Mouse (Mus musculus) MEL (cell line): ENCODE data around the gene Fhl2. TPM values are rescaled to one million over a fixed set of nuclear protein-coding genes. Genes with fewer than 3 reads are reported as not detected.

ENCODE experiments used
- DNase-seq: peaks from one replicate; pipeline ENCODE4 v3.0.0; 2011; ENCODE audit warnings: low read depth, low spot score
- H3K27ac ChIP-seq: 2 replicates; pipeline ENCODE4 v1.5.1; 2012; ENCODE audit warnings: low read depth, mild to moderate bottlenecking, control low read depth, low read length, moderate library complexity; ENCODE audit not compliant: control insufficient read depth
- H3K27me3 ChIP-seq, 2 experiments: fragments of 150-350 bp in 1 of 2; sonication (generic) in 1 of 2; 2 replicates each; pipeline ENCODE4 v1.6.1; 2012; ENCODE audit warnings: low read length in 2 of 2, mild to moderate bottlenecking in 2 of 2, improper control_type of control experiment in 1 of 2, moderate library complexity in 1 of 2; ENCODE audit not compliant: insufficient read depth in 2 of 2, control insufficient read depth in 1 of 2
- H3K36me3 ChIP-seq, 2 experiments: 2 replicates each; pipeline ENCODE4 v1.6.1; 2012 to 2014; ENCODE audit warnings: low read length in 2 of 2, improper control_type of control experiment in 1 of 2, inconsistent platforms in 1 of 2, mild to moderate bottlenecking in 1 of 2; ENCODE audit not compliant: insufficient read depth in 2 of 2, control insufficient read depth in 1 of 2
- H3K4me1 ChIP-seq, 2 experiments: fragments of 150-350 bp in 1 of 2; sonication (generic) in 1 of 2; 2 replicates each; pipeline ENCODE4 v1.6.1; 2012; ENCODE audit warnings: low read length in 2 of 2, improper control_type of control experiment in 1 of 2, mild to moderate bottlenecking in 1 of 2; ENCODE audit not compliant: insufficient read depth in 2 of 2, control insufficient read depth in 1 of 2
- H3K4me3 ChIP-seq, 2 experiments: fragments of 150-350 bp in 1 of 2; sonication (generic) in 1 of 2; 2 replicates each; pipeline ENCODE4 v1.5.1; 2012; ENCODE audit warnings: low read depth in 2 of 2, low read length in 2 of 2, mild to moderate bottlenecking in 2 of 2, moderate library complexity in 2 of 2, control low read depth in 1 of 2, improper control_type of control experiment in 1 of 2; ENCODE audit not compliant: control insufficient read depth in 1 of 2, insufficient read depth in 1 of 2
- H3K79me2 ChIP-seq: 2 replicates; pipeline ENCODE4 v1.6.1; 2012; ENCODE audit warnings: mild to moderate bottlenecking, low read length, moderate library complexity; ENCODE audit not compliant: control insufficient read depth, poor library complexity, insufficient read depth
- H3K9ac ChIP-seq: 2 replicates; pipeline ENCODE4 v1.6.1; 2012; ENCODE audit warnings: low read depth, mild to moderate bottlenecking, control low read depth, low read length, moderate library complexity; ENCODE audit not compliant: control insufficient read depth, poor library complexity, severe bottlenecking
- H3K9me3 ChIP-seq: fragments of 150-350 bp; sonication (generic); replicated peaks from 2 replicates; pipeline ENCODE4 v1.6.1; 2012; ENCODE audit warnings: mild to moderate bottlenecking, low read length, improper control_type of control experiment, moderate library complexity; ENCODE audit not compliant: insufficient read depth
- BHLHE40 ChIP-seq: IDR thresholded peaks from 2 replicates; pipeline ENCODE4 v1.6.1; 2012; ENCODE audit warnings: low read depth, mild to moderate bottlenecking, inconsistent platforms, low read length, improper control_type of control experiment, borderline replicate concordance
- CTCF ChIP-seq, 3 experiments: IDR thresholded peaks in 2 of 3; conservative IDR thresholded peaks in 1 of 3; 2 replicates each; pipeline ENCODE4 v1.5.1; 2011 to 2012; ENCODE audit warnings: low read length in 3 of 3, low read depth in 2 of 3, mild to moderate bottlenecking in 2 of 3, improper control_type of control experiment in 1 of 3, inconsistent platforms in 1 of 3, mixed read lengths in 1 of 3, moderate library complexity in 1 of 3; ENCODE audit not compliant: control insufficient read depth in 1 of 3, insufficient read depth in 1 of 3, poor library complexity in 1 of 3, severe bottlenecking in 1 of 3
- E2F4 ChIP-seq: IDR thresholded peaks from 2 replicates; pipeline ENCODE4 v1.6.1; 2011; ENCODE audit warnings: low read depth, low read length, improper control_type of control experiment, borderline replicate concordance
- ELF1 ChIP-seq: IDR thresholded peaks from 2 replicates; pipeline ENCODE4 v1.6.1; 2014; ENCODE audit warnings: low read depth, mild to moderate bottlenecking, inconsistent platforms, low read length, improper control_type of control experiment, moderate library complexity
- ETS1 ChIP-seq: IDR thresholded peaks from 2 replicates; pipeline ENCODE4 v1.6.1; 2012; ENCODE audit warnings: low read depth, mild to moderate bottlenecking, inconsistent platforms, low read length, improper control_type of control experiment, moderate library complexity
- GABPA ChIP-seq: IDR thresholded peaks from 2 replicates; pipeline ENCODE4 v1.6.1; 2012; ENCODE audit warnings: low read depth, mild to moderate bottlenecking, inconsistent platforms, low read length, improper control_type of control experiment, moderate library complexity
- GATA1 ChIP-seq: IDR thresholded peaks from 2 replicates; pipeline ENCODE4 v1.6.1; 2011; ENCODE audit warnings: low read depth, low read length, improper control_type of control experiment
- MAFK ChIP-seq: IDR thresholded peaks from 2 replicates; pipeline ENCODE4 v1.6.1; 2011; ENCODE audit warnings: low read depth, mild to moderate bottlenecking, low read length, improper control_type of control experiment, borderline replicate concordance
- MAX ChIP-seq: IDR thresholded peaks from 2 replicates; pipeline ENCODE4 v1.6.1; 2011; ENCODE audit warnings: low read length, improper control_type of control experiment
- MYB ChIP-seq: IDR thresholded peaks from 2 replicates; pipeline ENCODE4 v1.6.1; 2011; ENCODE audit warnings: mild to moderate bottlenecking, low read depth, low read length, improper control_type of control experiment
- MYC ChIP-seq: IDR thresholded peaks from 2 replicates; pipeline ENCODE4 v1.6.1; 2011; ENCODE audit warnings: low read depth, mild to moderate bottlenecking, low read length, improper control_type of control experiment, moderate library complexity
- NRF1 ChIP-seq: IDR thresholded peaks from 2 replicates; pipeline ENCODE4 v1.6.1; 2014; ENCODE audit warnings: low read depth, mild to moderate bottlenecking, inconsistent platforms, low read length, improper control_type of control experiment, moderate library complexity; ENCODE audit not compliant: poor library complexity, insufficient read depth, severe bottlenecking
- POLR2AphosphoS2 ChIP-seq: IDR thresholded peaks from 2 replicates; pipeline ENCODE4 v1.6.1; 2011; ENCODE audit warnings: low read length, improper control_type of control experiment
- POLR2AphosphoS5 ChIP-seq: IDR thresholded peaks from 2 replicates; pipeline ENCODE4 v1.6.1; 2012; ENCODE audit warnings: low read depth, borderline replicate concordance, mild to moderate bottlenecking, inconsistent platforms, low read length, moderate library complexity, mixed read lengths
- RCOR1 ChIP-seq: IDR thresholded peaks from 2 replicates; pipeline ENCODE4 v1.6.1; 2012; ENCODE audit warnings: low read depth, mild to moderate bottlenecking, inconsistent platforms, low read length, improper control_type of control experiment
- TBP ChIP-seq: IDR thresholded peaks from 2 replicates; pipeline ENCODE4 v1.8.0; 2011; ENCODE audit warnings: low read depth, low read length, improper control_type of control experiment
- USF1 ChIP-seq: IDR thresholded peaks from 2 replicates; pipeline ENCODE4 v1.6.1; 2014; ENCODE audit warnings: low read depth, mild to moderate bottlenecking, inconsistent platforms, low read length, improper control_type of control experiment, moderate library complexity
- USF2 ChIP-seq, 2 experiments: IDR thresholded peaks; 2 replicates each; pipeline ENCODE4 v1.6.1; 2011 to 2012; ENCODE audit warnings: improper control_type of control experiment in 2 of 2, low read length in 2 of 2, borderline replicate concordance in 1 of 2, inconsistent platforms in 1 of 2, low read depth in 1 of 2, mild to moderate bottlenecking in 1 of 2; ENCODE audit not compliant: insufficient read depth in 1 of 2
- polyA plus RNA-seq, 2 experiments: library from polyadenylated mRNA; stranded (reverse) in 1 of 2; unstranded in 1 of 2; fragments of >175 nt in 1 of 2; fragments of >200 nt in 1 of 2; gene quantifications; 2 replicates each; pipeline versions ENCODE4 v1.2.1 to v1.2.4; 2012; ENCODE audit warnings: low replicate concordance in 2 of 2, low read depth in 1 of 2; ENCODE audit not compliant: insufficient read length in 2 of 2, insufficient read depth in 1 of 2, missing spikeins in 1 of 2
- total RNA-seq: library from RNA; depleted of rRNA; stranded (reverse); fragments of 300-350 nt; gene quantifications from 2 replicates; pipeline ENCODE4 v1.2.3, GENCODE M21; 2012

Fhl2 gene
- total and polyA plus RNA-seq, 3 experiments = not detected

GRCm38 (mm10) chr1:43210285-43210684 is 13.5 kb upstream of the Fhl2 start:
- Histone ChIP-seq H3K9ac (no peak overlapping the region), H3K4me1 (no peaks in the 10 kb centered on the region), H3K36me3 (no peaks in the 10 kb centered on the region), H3K79me2 (no peaks in the 10 kb centered on the region), H3K4me3 (no peak overlapping the region), H3K27me3 (no peaks in the 10 kb centered on the region; a peak in 1 of 4 replicates), H3K9me3 (no peaks in the 10 kb centered on the region), H3K27ac (no peak overlapping the region)
- DNase-seq = no peak
- TF ChIP-seq GABPA = no peak
- TF ChIP-seq POLR2AphosphoS5 = no peak
- no peak for TF ChIP-seq ETS1
- no peak for TF ChIP-seq RCOR1
- no peak for TF ChIP-seq USF1
- no peak for TF ChIP-seq ELF1
- no peak for TF ChIP-seq TBP
- TF ChIP-seq CTCF (IDR thresholded peaks at IDR 0.05 in 2 of 3, conservative IDR thresholded peaks at IDR 0.05 in 1 of 3; ENCODE audit: control insufficient read depth in 1 of 3, insufficient read depth in 1 of 3, low read depth in 2 of 3, low read length in 3 of 3, poor library complexity in 1 of 3, severe bottlenecking in 1 of 3) = no peak

GRCm38 (mm10) chr1:43207147-43207546 is 10.4 kb upstream of the Fhl2 start:
- Histone ChIP-seq H3K27me3 (no peaks in the 10 kb centered on the region), H3K27ac (no peak overlapping the region), H3K4me3 (no peak overlapping the region), H3K79me2 (no peaks in the 10 kb centered on the region), H3K9me3 (no peaks in the 10 kb centered on the region), H3K4me1 (no peaks in the 10 kb centered on the region), H3K9ac (no peak overlapping the region), H3K36me3 (no peaks in the 10 kb centered on the region)
- DNase-seq = no peak
- TF ChIP-seq NRF1 = no peak
- no peak for TF ChIP-seq POLR2AphosphoS2
- TF ChIP-seq GATA1 = no peak
- TF ChIP-seq MYC = no peak
- TF ChIP-seq BHLHE40 = no peak
- no peak for TF ChIP-seq USF2 (IDR thresholded peaks at IDR 0.05; ENCODE audit: borderline replicate concordance in 1 of 2, insufficient read depth in 1 of 2, low read depth in 1 of 2, low read length in 2 of 2)
- TF ChIP-seq MYB = no peak
- TF ChIP-seq MAFK = no peak
- no peak for TF ChIP-seq MAX
- TF ChIP-seq E2F4 = no peak
